Mouse (Mus musculus) midbrain, embryonic 15.5 days (tissue): ENCODE results near the gene Dscam. TPM values are rescaled to one million over a fixed set of nuclear protein-coding genes. Genes with fewer than 3 reads are reported as not detected.

Experiments
- ATAC-seq: fragments of 200-750 bp; cut with Nextera tagmentation; replicated peaks from 2 replicates; pipeline ENCODE4 v1.8.0; 2017; ENCODE audit warnings: moderate TSS enrichment
- H3K27ac ChIP-seq: fragments of 300-500 bp; sonication (generic); 2 replicates; pipeline ENCODE4 v1.5.1; 2015; ENCODE audit warnings: mild to moderate bottlenecking, inconsistent platforms
- H3K27me3 ChIP-seq: fragments of 300-500 bp; sonication (generic); replicated peaks from 2 replicates; pipeline ENCODE4 v1.6.1; 2015; ENCODE audit warnings: inconsistent platforms
- H3K36me3 ChIP-seq: fragments of 300-500 bp; sonication (generic); replicated peaks from 2 replicates; pipeline ENCODE4 v1.6.1; 2015; ENCODE audit warnings: inconsistent platforms
- H3K4me1 ChIP-seq: fragments of 300-500 bp; sonication (generic); 2 replicates; pipeline ENCODE4 v1.6.1; 2015; ENCODE audit warnings: inconsistent platforms
- H3K4me2 ChIP-seq: fragments of 300-500 bp; sonication (generic); 2 replicates; pipeline ENCODE4 v1.6.1; 2015; ENCODE audit warnings: inconsistent platforms, mild to moderate bottlenecking, moderate library complexity
- H3K4me3 ChIP-seq: fragments of 300-500 bp; sonication (generic); 2 replicates; pipeline ENCODE4 v1.5.1; 2015; ENCODE audit warnings: mild to moderate bottlenecking, inconsistent platforms
- H3K9ac ChIP-seq: fragments of 300-500 bp; sonication (generic); 2 replicates; pipeline ENCODE4 v1.6.1; 2015; ENCODE audit warnings: mild to moderate bottlenecking, inconsistent platforms
- H3K9me3 ChIP-seq: fragments of 300-500 bp; sonication (generic); 2 replicates; pipeline ENCODE4 v1.6.1; 2016; ENCODE audit warnings: inconsistent platforms
- WGBS: fragments of 180-500 bp; shearing (Covaris S2); methylation state at CpG from one replicate; pipeline ENCODE4 v1.1.7; 2015; ENCODE audit warnings: mixed read lengths; 5-methylcytosine and 5-hydroxymethylcytosine counted together
- polyA plus RNA-seq: library from polyadenylated mRNA; unstranded; fragments of >200 nt; fragmentation: Nextera tagmentation; extraction: Ambion mirVana; gene quantifications from 2 replicates; pipeline ENCODE4 v1.2.1, GENCODE M21; 2015

Dscam gene
- polyA plus RNA-seq, 1 experiment from 2014 or later = 16.2 TPM

DNA sequence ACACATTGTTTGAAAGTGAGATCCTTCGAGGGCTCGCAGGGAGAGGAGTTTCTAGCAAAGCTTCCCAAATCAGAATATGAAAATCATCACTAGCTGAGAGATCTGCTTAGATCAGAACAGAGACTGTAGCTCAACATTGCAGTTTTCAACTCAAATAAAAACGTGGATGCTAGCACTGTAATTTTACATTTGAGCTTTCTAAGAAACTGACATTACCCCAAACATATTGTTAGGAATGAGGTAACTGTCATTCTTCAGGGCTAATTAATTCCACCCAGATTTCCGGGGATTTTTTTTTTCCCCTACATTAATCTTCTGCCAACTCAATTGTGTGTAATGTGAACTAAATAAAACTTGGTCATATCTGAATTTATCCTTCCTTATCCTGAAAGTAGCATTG lies 110.3 kb downstream of the Dscam start:
- Histone ChIP-seq H3K4me2 (no peak overlapping the region), H3K27me3 (no peaks in the 10 kb centered on the region), H3K4me3 (no peak overlapping the region), H3K9ac (no peak overlapping the region), H3K9me3 (no peaks in the 10 kb centered on the region), H3K4me1 (peaks cover 10% of the 10 kb centered on the region; the same call in 1 of the 2 replicates), H3K27ac (no peak overlapping the region), H3K36me3 (no peaks in the 10 kb centered on the region)
- no peak for ATAC-seq
- 71% methylated on average over 4 of the region's 4 CpGs for WGBS

GRCm38 (mm10) chr16:97035271-97035670 lies 135.3 kb downstream of the Dscam start:
- no peaks in the 10 kb centered on the region for H3K27me3 ChIP-seq
- ATAC-seq = 0 out of 2 replicates have a peak, but pooled peaks have one; percentile 17
- 37% methylated on average over 4 of the region's 4 CpGs for WGBS
- H3K4me1 ChIP-seq = peaks cover 12% of the 10 kb centered on the region
- no peaks in the 10 kb centered on the region for H3K9me3 ChIP-seq
- H3K9ac ChIP-seq = no peak overlapping the region
- H3K27ac ChIP-seq = no peak overlapping the region
- H3K36me3 ChIP-seq = no peaks in the 10 kb centered on the region
- H3K4me3 ChIP-seq = no peak overlapping the region
- no peak overlapping the region for H3K4me2 ChIP-seq

GRCm38 (mm10) chr16:97033540-97034058 lies 137.0 kb downstream of the Dscam start:
- Histone ChIP-seq H3K4me3 (no peak overlapping the region), H3K9ac (no peak overlapping the region), H3K27ac (no peak overlapping the region; the same call in 1 of the 2 replicates), H3K27me3 (no peaks in the 10 kb centered on the region), H3K9me3 (no peaks in the 10 kb centered on the region), H3K4me2 (no peak overlapping the region), H3K36me3 (no peaks in the 10 kb centered on the region), H3K4me1 (peaks cover 12% of the 10 kb centered on the region)
- 84% methylated on average over 3 of the region's 3 CpGs for WGBS
- no peak for ATAC-seq

DNA sequence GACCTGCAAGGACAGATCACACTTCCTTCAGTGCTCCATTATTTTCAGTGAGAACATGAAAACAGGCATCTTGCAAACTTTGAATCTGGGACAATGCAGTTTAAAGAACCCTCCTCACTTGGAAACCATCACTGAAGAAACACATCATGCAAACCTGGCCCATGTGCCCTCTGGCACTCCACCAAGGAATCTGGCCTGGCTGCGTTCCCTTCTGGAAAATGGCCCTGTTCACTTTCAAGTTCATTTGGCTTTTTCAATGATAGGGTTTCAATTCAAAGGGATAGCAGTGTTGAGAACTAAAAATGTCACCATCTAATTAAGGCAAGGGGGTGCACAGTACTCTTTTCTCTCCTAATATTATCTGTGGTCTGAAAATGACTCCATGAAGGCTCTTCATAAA lies 142.9 kb downstream of the Dscam start:
- H3K4me1 ChIP-seq = peaks cover 8% of the 10 kb centered on the region

GRCm38 (mm10) chr16:97026803-97027202 lies 143.7 kb downstream of the Dscam start:
- peaks cover 10% of the 10 kb centered on the region for H3K4me1 ChIP-seq
- H3K36me3 ChIP-seq = no peaks in the 10 kb centered on the region
- no peak overlapping the region for H3K4me3 ChIP-seq
- 0 out of 2 replicates have a peak, but pooled peaks have one; percentile 30 for ATAC-seq
- H3K27ac ChIP-seq = peak overlapping the region; percentile 4; the same call in 1 of the 2 replicates
- H3K4me2 ChIP-seq = no peak overlapping the region
- no peaks in the 10 kb centered on the region for H3K9me3 ChIP-seq
- H3K27me3 ChIP-seq = no peaks in the 10 kb centered on the region
- 79% methylated on average over 5 of the region's 5 CpGs for WGBS
- no peak overlapping the region for H3K9ac ChIP-seq

More for the DNA sequence above, 142.9 kb downstream of the Dscam start:
- WGBS = 76% methylated on average over 1 of the region's 1 CpGs
- H3K9ac ChIP-seq = no peak overlapping the region
- H3K36me3 ChIP-seq = no peaks in the 10 kb centered on the region
- H3K4me3 ChIP-seq = no peak overlapping the region
- no peak overlapping the region for H3K4me2 ChIP-seq
- H3K27me3 ChIP-seq = no peaks in the 10 kb centered on the region
- peak overlapping the region; percentile 20; the same call in 1 of the 2 replicates for H3K27ac ChIP-seq
- H3K9me3 ChIP-seq = no peaks in the 10 kb centered on the region
- ATAC-seq = no peak

GRCm38 (mm10) chr16:97024406-97024805 lies 146.1 kb downstream of the Dscam start:
- Histone ChIP-seq H3K9ac (no peak overlapping the region), H3K9me3 (no peaks in the 10 kb centered on the region), H3K4me2 (no peak overlapping the region), H3K4me3 (no peak overlapping the region), H3K27ac (peak overlapping the region; percentile 34; the same call in 1 of the 2 replicates), H3K4me1 (peaks cover 15% of the 10 kb centered on the region), H3K36me3 (no peaks in the 10 kb centered on the region), H3K27me3 (no peaks in the 10 kb centered on the region)
- no peak for ATAC-seq
- 37% methylated on average over 4 of the region's 4 CpGs for WGBS

DNA sequence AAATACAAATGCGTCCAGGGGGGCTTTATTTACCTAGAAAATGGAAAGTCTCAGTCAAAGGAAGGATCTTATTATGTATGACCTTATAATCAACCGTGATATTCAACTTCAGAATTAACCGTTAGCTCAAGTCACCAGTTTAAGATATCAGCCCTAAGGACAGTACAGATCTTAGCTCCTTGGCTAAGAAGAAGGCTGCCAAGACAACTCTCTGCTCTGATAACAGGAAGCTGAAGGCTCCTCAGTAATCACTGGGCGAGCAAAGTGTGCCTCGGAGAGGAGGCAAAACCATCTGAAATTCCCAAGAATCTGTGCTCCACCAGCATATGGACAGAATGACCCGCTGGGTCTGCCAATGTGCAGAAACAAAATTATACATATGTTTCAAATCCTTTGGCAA lies 149.1 kb downstream of the Dscam start:
- Histone ChIP-seq H3K4me3 (no peak overlapping the region), H3K27me3 (no peaks in the 10 kb centered on the region), H3K4me1 (peaks cover 22% of the 10 kb centered on the region), H3K4me2 (no peak overlapping the region), H3K9ac (no peak overlapping the region), H3K36me3 (no peaks in the 10 kb centered on the region), H3K27ac (peak overlapping the region; percentile 38; the same call in 1 of the 2 replicates), H3K9me3 (no peaks in the 10 kb centered on the region)
- 70% methylated on average over 6 of the region's 6 CpGs for WGBS
- no peak for ATAC-seq

- Histone ChIP-seq H3K27me3 (no peaks in the 10 kb centered on the region), H3K9ac (no peak overlapping the region), H3K27ac (peak overlapping the region; percentile 73), H3K4me1 (peaks cover 24% of the 10 kb centered on the region), H3K36me3 (no peaks in the 10 kb centered on the region), H3K9me3 (no peaks in the 10 kb centered on the region), H3K4me2 (no peak overlapping the region), H3K4me3 (no peak overlapping the region)
- peak; percentile 32; the same call in 1 of the 2 replicates for ATAC-seq
- WGBS = 19% methylated on average over 5 of the region's 5 CpGs
These were observed 152.2 kb downstream of the Dscam start for GRCm38 (mm10) chr16:97018304-97018703.

DNA sequence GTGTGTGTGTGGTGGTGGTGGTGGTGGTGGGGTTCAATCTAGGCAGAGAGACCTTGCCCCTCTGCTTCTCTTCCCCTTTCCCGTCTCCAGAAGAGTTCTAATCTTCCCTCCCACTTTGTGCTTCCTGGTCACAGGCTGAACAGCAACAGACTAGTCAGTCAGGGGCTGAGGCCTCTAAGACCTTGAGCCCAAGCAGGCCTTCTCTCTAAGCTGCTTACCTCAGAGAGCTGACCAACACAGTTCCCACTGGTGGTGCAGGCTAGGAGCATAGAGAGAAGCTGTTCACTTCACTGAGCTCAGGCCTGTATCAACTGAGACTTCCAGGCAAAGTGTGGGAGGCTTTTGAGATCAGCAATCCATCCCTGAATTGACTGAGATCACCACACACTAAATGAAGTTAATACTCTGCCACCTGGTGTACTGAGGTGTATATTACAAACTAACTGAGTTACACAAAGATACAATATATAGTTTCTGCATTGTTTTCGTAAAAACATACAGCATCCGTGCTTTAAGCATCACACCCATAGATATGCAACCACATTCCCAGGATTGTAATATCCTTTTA lies 153.3 kb downstream of the Dscam start:
- Histone ChIP-seq H3K36me3 (no peaks in the 10 kb centered on the region), H3K27ac (peak overlapping the region; percentile 73), H3K4me1 (peaks cover 24% of the 10 kb centered on the region), H3K27me3 (no peaks in the 10 kb centered on the region), H3K9me3 (no peaks in the 10 kb centered on the region), H3K9ac (no peak overlapping the region), H3K4me3 (no peak overlapping the region), H3K4me2 (no peak overlapping the region)
- ATAC-seq = peak; percentile 59; the same call in 1 of the 2 replicates
- WGBS = 68% methylated on average over 3 of the region's 3 CpGs

GRCm38 (mm10) chr16:97016244-97016850 lies 154.2 kb downstream of the Dscam start:
- Histone ChIP-seq H3K4me3 (no peak overlapping the region), H3K4me1 (peaks cover 18% of the 10 kb centered on the region), H3K9ac (no peak overlapping the region), H3K27ac (peak overlapping the region; percentile 73; the same call in 1 of the 2 replicates), H3K36me3 (no peaks in the 10 kb centered on the region), H3K4me2 (no peak overlapping the region), H3K27me3 (no peaks in the 10 kb centered on the region), H3K9me3 (no peaks in the 10 kb centered on the region)
- ATAC-seq = no peak
- WGBS = 89% methylated on average over 2 of the region's 2 CpGs

- H3K36me3 ChIP-seq = no peaks in the 10 kb centered on the region
- H3K4me3 ChIP-seq = no peak overlapping the region
- no peak overlapping the region for H3K27ac ChIP-seq
- no peaks in the 10 kb centered on the region for H3K27me3 ChIP-seq
- no peaks in the 10 kb centered on the region for H3K9me3 ChIP-seq
- peaks cover 25% of the 10 kb centered on the region for H3K4me1 ChIP-seq
- H3K4me2 ChIP-seq = no peak overlapping the region
- H3K9ac ChIP-seq = no peak overlapping the region
- no peak for ATAC-seq
- 85% methylated on average over 3 of the region's 3 CpGs for WGBS
These were observed 156.2 kb downstream of the Dscam start for GRCm38 (mm10) chr16:97014343-97014742.

DNA sequence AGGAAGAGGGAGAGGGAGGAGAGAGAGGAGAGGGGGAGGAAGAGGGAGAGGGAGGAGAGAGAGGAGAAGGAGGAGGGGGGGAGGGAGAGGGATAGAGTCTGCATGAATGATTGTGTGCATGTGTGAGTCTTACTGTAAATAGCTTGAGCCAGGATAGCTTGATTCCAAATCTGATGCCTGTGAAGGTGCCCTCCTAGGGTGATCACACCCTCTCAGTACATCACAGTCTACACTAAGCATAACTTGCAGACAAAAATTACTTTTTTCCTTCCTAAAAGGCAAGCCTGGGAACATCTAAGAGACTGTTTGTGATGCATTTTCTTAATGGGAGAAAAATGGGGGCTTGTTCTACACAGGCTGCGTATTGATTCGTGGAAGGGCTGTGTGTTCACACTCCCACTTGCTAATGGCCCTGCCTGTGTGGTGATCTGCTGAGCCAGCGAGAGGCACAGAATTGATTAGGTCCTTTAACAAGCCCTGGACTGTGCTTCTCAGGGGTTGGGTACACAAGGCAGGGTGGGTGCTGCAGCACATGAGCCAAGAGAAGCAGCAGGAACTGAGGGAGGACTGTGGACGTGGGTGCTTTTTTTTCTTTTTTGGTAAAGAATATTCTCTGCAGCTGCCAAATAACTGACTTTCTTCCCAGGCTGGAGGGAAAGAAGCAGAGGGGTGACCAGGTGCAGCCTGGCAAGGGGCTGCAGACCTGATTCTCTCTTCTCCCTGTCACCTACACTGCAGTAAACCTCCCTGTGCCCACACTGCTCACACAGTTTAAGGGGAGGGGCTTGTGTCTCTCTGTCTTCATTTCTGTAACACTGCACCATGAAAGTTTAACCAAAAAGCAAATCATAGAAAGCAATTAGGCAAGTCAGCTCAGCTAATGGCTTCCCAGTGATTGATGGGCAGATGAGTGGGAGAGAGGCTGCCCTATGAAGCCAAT lies 161.2 kb downstream of the Dscam start:
- Histone ChIP-seq H3K27ac (peak overlapping the region; percentile 75), H3K9me3 (no peaks in the 10 kb centered on the region), H3K4me2 (no peak overlapping the region), H3K4me3 (no peak overlapping the region), H3K27me3 (no peaks in the 10 kb centered on the region), H3K4me1 (peaks cover 38% of the 10 kb centered on the region), H3K9ac (no peak overlapping the region; the same call in 1 of the 2 replicates), H3K36me3 (no peaks in the 10 kb centered on the region)
- ATAC-seq = peak; percentile 38; the same call in 1 of the 2 replicates
- WGBS = 37% methylated on average over 4 of the region's 4 CpGs
